Comparison of ENCODE assay signal across 22 mouse cellular contexts in genomic region chr9:36919472-36919871, GRCm38 (mm10).
DNase-seq lines count a peak whose midpoint lies in the region; ATAC-seq and TF ChIP-seq lines count a peak whose summit lies in the region.
"Had no signal": no experiment of that assay in that cellular context is flagged by ENCODE, and none has a peak within 500 bp of the region (broad histone marks: within the 10 kb centered on the region; RNA-seq: fewer than 3 reads in every experiment).

No protein-coding gene starts in this region.

- H3K4me2 ChIP-seq in hindbrain, embryonic 13.5 days: no peak overlapping the region
- H3K4me2 ChIP-seq in hindbrain, postnatal 0 days (ENCODE audit: low read depth, low read length): no peak overlapping the region
- H3K4me2 ChIP-seq in embryonic facial prominence, embryonic 12.5 days (replicated peaks): no peak overlapping the region
- H3K4me2 ChIP-seq in embryonic facial prominence, embryonic 14.5 days (ENCODE audit: low read depth, low read length): no peak overlapping the region
- no peak overlapping the region for H3K4me2 ChIP-seq in intestine, embryonic 15.5 days (replicated peaks)
- H3K4me2 ChIP-seq: heart, embryonic 13.5 days; hindbrain, embryonic 15.5 days; liver, embryonic 13.5 days; neural tube, embryonic 15.5 days had no signal

- no peaks in the 10 kb centered on the region for H3K27me3 ChIP-seq in hindbrain, embryonic 13.5 days
- H3K27me3 ChIP-seq in hindbrain, postnatal 0 days (ENCODE audit: insufficient read depth, low read length): no peaks in the 10 kb centered on the region
- H3K27me3 ChIP-seq in embryonic facial prominence, embryonic 12.5 days: no peaks in the 10 kb centered on the region
- no peaks in the 10 kb centered on the region for H3K27me3 ChIP-seq in embryonic facial prominence, embryonic 14.5 days (replicated peaks; ENCODE audit: control insufficient read depth, insufficient read depth, low read length)
- H3K27me3 ChIP-seq in intestine, embryonic 15.5 days (replicated peaks): no peaks in the 10 kb centered on the region
- H3K27me3 ChIP-seq: heart, embryonic 13.5 days; hindbrain, embryonic 15.5 days; liver, embryonic 13.5 days; neural tube, embryonic 15.5 days had no signal

- 0 out of 2 replicates have a peak, but pooled peaks cover 2% of the 10 kb centered on the region for H3K36me3 ChIP-seq in hindbrain, embryonic 13.5 days
- H3K36me3 ChIP-seq in hindbrain, postnatal 0 days (ENCODE audit: insufficient read depth, low read length): no peaks in the 10 kb centered on the region
- no peaks in the 10 kb centered on the region for H3K36me3 ChIP-seq in embryonic facial prominence, embryonic 12.5 days
- H3K36me3 ChIP-seq in embryonic facial prominence, embryonic 14.5 days (ENCODE audit: control insufficient read depth, insufficient read depth, low read length): no peaks in the 10 kb centered on the region
- no peaks in the 10 kb centered on the region for H3K36me3 ChIP-seq in intestine, embryonic 15.5 days
- H3K36me3 ChIP-seq: heart, embryonic 13.5 days; hindbrain, embryonic 15.5 days; liver, embryonic 13.5 days; neural tube, embryonic 15.5 days had no signal

- H3K9me3 ChIP-seq in hindbrain, embryonic 13.5 days: no peaks in the 10 kb centered on the region
- no peaks in the 10 kb centered on the region for H3K9me3 ChIP-seq in hindbrain, postnatal 0 days (ENCODE audit: low read length)
- no peaks in the 10 kb centered on the region for H3K9me3 ChIP-seq in embryonic facial prominence, embryonic 12.5 days
- H3K9me3 ChIP-seq in embryonic facial prominence, embryonic 14.5 days (ENCODE audit: control insufficient read depth, low read length): no peaks in the 10 kb centered on the region
- no peaks in the 10 kb centered on the region for H3K9me3 ChIP-seq in intestine, embryonic 15.5 days
- H3K9me3 ChIP-seq: heart, embryonic 13.5 days; hindbrain, embryonic 15.5 days; liver, embryonic 13.5 days; megakaryocyte, embryonic 14.5 days; neural tube, embryonic 15.5 days had no signal

- no peak for DNase-seq in hindbrain, postnatal 0 days (ENCODE audit: low spot score)
- DNase-seq in lung, postnatal 10 days: peak; percentile 18
- DNase-seq in lung, postnatal 36 days: no peak
- peak; percentile 80 for DNase-seq in embryonic facial prominence, embryonic 14.5 days (ENCODE audit: low spot score)
- DNase-seq: adrenal gland, adult 2 months; cerebellum, adult 9-11 months; kidney, adult 18-20 months; left cerebral cortex, postnatal 4 days; liver, embryonic 13.5 days; lung, postnatal 14 days; right cerebral cortex, postnatal 14 days; spleen, adult 18-20 months; thymus, adult 18-20 months; thymus, postnatal 4 days had no signal

- no peak for TF ChIP-seq CTCF in hindbrain, postnatal 0 days (IDR thresholded peaks at IDR 0.05; ENCODE audit: low read depth)

- ATAC-seq in hindbrain, embryonic 13.5 days (ENCODE audit: low FRiP score): no peak
- ATAC-seq in hindbrain, postnatal 0 days: no peak
- 0 out of 2 replicates have a peak, but pooled peaks have one; percentile 11 for ATAC-seq in embryonic facial prominence, embryonic 12.5 days (ENCODE audit: insufficient number of reproducible peaks, insufficient read depth, low FRiP score, low TSS enrichment)
- ATAC-seq in embryonic facial prominence, embryonic 14.5 days (ENCODE audit: low read depth): peak; percentile 32; the same call in 1 of the 2 replicates
- no peak for ATAC-seq in intestine, embryonic 15.5 days

- H3K27ac ChIP-seq in hindbrain, embryonic 13.5 days: peak overlapping the region; percentile 8; the same call in 1 of the 2 replicates
- H3K27ac ChIP-seq in hindbrain, postnatal 0 days: no peak overlapping the region
- H3K27ac ChIP-seq in embryonic facial prominence, embryonic 12.5 days: no peak overlapping the region
- no peak overlapping the region for H3K27ac ChIP-seq in embryonic facial prominence, embryonic 14.5 days (replicated peaks; ENCODE audit: low read depth, low read length)
- H3K27ac ChIP-seq in intestine, embryonic 15.5 days: no peak overlapping the region
- H3K27ac ChIP-seq: heart, embryonic 13.5 days; hindbrain, embryonic 15.5 days; kidney, postnatal 0 days; liver, embryonic 13.5 days; neural tube, embryonic 15.5 days had no signal

- H3K9ac ChIP-seq in hindbrain, embryonic 13.5 days: no peak overlapping the region
- H3K9ac ChIP-seq in hindbrain, postnatal 0 days (replicated peaks; ENCODE audit: low read length): no peak overlapping the region
- H3K9ac ChIP-seq in embryonic facial prominence, embryonic 12.5 days: no peak overlapping the region
- H3K9ac ChIP-seq in embryonic facial prominence, embryonic 14.5 days (ENCODE audit: low read depth, low read length): no peak overlapping the region
- H3K9ac ChIP-seq in intestine, embryonic 15.5 days: no peak overlapping the region
- H3K9ac ChIP-seq: heart, embryonic 13.5 days; hindbrain, embryonic 15.5 days; liver, embryonic 13.5 days; neural tube, embryonic 15.5 days had no signal

- 53% methylated on average over 4 of the region's 4 CpGs for WGBS in hindbrain, embryonic 13.5 days
- WGBS in hindbrain, postnatal 0 days: 36% methylated on average over 4 of the region's 4 CpGs
- whole genome bisulfite sequencing in embryonic facial prominence, embryonic 12.5 days: 33% methylated on average over 4 of the region's 4 CpGs
- 43% methylated on average over 4 of the region's 4 CpGs for WGBS in embryonic facial prominence, embryonic 14.5 days
- WGBS in intestine, embryonic 15.5 days: 54% methylated on average over 4 of the region's 4 CpGs

- no peak overlapping the region for H3K4me3 ChIP-seq in hindbrain, embryonic 13.5 days
- no peak overlapping the region for H3K4me3 ChIP-seq in hindbrain, postnatal 0 days (ENCODE audit: low read length)
- H3K4me3 ChIP-seq in embryonic facial prominence, embryonic 12.5 days: no peak overlapping the region
- H3K4me3 ChIP-seq in embryonic facial prominence, embryonic 14.5 days (ENCODE audit: low read depth, low read length): no peak overlapping the region
- no peak overlapping the region for H3K4me3 ChIP-seq in intestine, embryonic 15.5 days (replicated peaks)
- H3K4me3 ChIP-seq: heart, embryonic 13.5 days; hindbrain, embryonic 15.5 days; liver, embryonic 13.5 days; megakaryocyte, embryonic 14.5 days; neural tube, embryonic 15.5 days had no signal

- peaks cover 35% of the 10 kb centered on the region for H3K4me1 ChIP-seq in hindbrain, embryonic 13.5 days (replicated peaks)
- H3K4me1 ChIP-seq in hindbrain, postnatal 0 days (ENCODE audit: insufficient read depth, low read length): no peaks in the 10 kb centered on the region
- H3K4me1 ChIP-seq in embryonic facial prominence, embryonic 12.5 days: peaks cover 15% of the 10 kb centered on the region
- peaks cover 11% of the 10 kb centered on the region for H3K4me1 ChIP-seq in embryonic facial prominence, embryonic 14.5 days (ENCODE audit: control insufficient read depth, insufficient read depth, low read length)
- H3K4me1 ChIP-seq in intestine, embryonic 15.5 days (replicated peaks): 0 out of 2 replicates have a peak, but pooled peaks cover 4% of the 10 kb centered on the region
- H3K4me1 ChIP-seq: liver, embryonic 13.5 days had no signal

Comparison
In these comparisons a context has a peak if more than half of its experiments do, and no peak if none do; other contexts are left out.
1. DNase-seq: peak in lung, postnatal 10 days (single experiment) and embryonic facial prominence, embryonic 14.5 days (single experiment); none in hindbrain, postnatal 0 days (single experiment) and lung, postnatal 36 days (single experiment).
2. ATAC-seq: peak in embryonic facial prominence, embryonic 12.5 days (single experiment) and embryonic facial prominence, embryonic 14.5 days (single experiment); none in hindbrain, embryonic 13.5 days (single experiment), hindbrain, postnatal 0 days (single experiment) and intestine, embryonic 15.5 days (single experiment).